Mouse (Mus musculus): ENCODE results near the gene Xdh. TPM values are rescaled to one million over a fixed set of nuclear protein-coding genes. Genes with fewer than 3 reads are reported as not detected.
"Not testable (repeated sequence)": the region's sequence is repeated elsewhere in the genome, so short reads cannot be mapped to it uniquely, and the experiment has no call there.

Xdh gene
- polyA plus RNA-seq, 1 experiment: 5.3 TPM

DNA sequence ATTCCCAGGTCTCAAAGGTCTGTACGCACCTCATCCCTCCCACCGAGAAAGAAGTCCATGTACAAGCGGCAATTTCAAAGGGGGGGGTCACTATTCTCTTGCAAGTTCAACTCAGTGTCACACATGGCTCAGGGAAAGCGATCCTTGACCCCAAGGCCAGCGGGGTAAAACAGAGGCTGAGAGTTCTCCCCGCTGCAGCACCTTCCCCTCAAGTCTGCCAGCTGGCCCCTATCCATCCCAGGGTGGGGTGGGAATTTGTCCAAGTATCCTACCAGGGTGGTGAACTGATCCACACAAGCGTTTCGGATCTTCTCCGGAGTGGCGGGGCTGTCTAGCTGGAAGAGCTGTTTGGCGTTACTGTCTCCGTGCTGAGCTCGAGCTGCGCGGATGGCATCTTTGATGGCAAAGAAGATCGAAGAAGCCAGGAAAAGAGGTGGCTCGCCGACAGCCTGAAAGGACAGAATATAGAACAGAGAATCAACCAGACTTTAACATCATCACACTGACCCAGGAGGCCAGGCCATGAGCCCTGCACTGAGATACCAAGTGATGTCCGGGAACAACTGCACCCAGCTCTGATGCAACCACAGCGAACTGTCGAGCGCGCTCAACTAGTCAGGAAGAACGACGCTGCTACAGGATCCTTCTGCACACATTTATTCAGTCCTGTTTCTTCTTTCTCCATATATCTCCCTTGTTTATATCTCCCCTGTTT lies 63.8 kb downstream of the Xdh start:
- DNase-seq (ENCODE audit: extremely low spot score in 1 of 2, low spot score in 1 of 2): no peak

DNA sequence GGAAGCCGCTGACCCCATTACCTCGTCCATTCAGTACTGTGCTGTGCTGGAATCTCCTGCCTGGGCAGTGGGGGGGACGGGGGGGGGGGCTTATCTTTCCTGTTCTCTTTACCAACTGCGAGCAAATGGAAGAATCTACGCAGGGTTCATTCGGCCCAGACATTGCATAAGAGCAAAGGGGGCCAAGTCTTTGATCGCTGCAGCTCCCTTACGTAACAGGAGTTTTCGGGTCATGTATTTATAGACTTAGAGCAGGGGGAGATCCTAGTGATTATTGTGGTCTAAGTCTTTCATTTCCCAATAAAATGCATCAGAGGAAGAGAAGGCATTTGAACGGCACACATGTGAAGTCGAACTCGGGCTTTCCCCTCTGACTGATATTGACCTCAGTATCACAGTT lies 66.7 kb downstream of the Xdh start:
- no peak for DNase-seq (ENCODE audit: extremely low spot score in 1 of 2, low spot score in 1 of 2)

DNA sequence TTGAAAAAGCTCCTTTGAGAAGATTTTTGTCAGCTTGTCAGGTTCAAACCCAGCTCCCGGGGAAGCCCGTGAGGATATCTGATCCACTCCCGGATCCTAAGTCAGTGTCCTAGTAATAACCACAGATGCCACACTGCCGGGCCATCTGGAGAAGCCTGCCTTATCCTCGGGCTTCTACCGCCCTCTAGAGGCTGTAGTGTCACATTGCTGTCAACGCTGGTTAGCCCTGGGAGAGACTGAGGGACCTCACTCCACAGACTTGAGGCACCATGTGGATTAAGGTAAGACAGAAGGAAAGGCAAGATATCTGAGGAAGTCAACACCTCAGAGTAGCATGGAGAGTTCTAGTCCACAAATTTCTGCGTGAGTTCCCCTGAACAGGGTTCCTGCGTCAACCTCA lies 67.8 kb downstream of the Xdh start:
- DNase-seq (ENCODE audit: extremely low spot score in 1 of 2, low spot score in 1 of 2): peak; percentile 67 to 94

DNA sequence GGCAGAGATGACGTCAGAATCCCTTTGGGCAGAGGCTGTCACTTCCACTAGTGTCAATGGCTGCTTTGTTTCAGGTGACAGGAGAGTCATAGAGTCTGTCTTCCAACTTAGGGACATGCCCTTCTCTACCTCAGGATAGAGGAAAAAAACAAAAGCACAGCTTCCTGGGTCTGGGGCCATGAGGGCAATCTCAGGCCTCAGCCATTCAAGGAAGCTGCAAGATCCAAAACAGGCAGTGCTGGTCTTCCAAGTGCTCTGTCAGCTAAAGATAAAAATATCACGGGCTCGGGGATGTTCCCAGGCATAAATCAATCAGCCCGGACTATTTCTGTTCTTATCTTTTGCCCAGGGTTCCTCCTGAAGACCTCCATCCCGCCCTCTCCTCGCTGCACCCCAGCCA lies 68.7 kb downstream of the Xdh start:
- DNase-seq (ENCODE audit: extremely low spot score in 1 of 2, low spot score in 1 of 2): no peak

DNA sequence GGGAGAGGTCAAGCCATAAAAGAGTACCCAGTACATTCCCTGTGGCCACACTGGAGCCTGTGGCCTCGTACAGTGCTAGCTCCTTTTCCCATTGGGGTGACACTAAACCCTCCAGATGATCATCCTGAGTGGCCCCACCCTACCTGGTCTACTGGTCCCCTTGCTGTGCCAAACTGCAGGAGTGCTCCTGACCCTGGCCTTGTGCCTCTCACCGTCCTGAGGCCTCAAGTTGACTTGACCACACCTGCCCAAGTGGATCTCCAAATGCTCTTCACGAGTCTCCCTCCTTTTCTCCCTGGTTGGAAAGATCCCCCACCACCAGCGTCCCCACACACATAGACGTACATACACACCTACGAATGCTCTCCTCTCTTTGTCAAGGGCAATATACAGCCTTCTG lies 69.7 kb downstream of the Xdh start:
- no peak for DNase-seq (ENCODE audit: extremely low spot score in 1 of 2, low spot score in 1 of 2)

DNA sequence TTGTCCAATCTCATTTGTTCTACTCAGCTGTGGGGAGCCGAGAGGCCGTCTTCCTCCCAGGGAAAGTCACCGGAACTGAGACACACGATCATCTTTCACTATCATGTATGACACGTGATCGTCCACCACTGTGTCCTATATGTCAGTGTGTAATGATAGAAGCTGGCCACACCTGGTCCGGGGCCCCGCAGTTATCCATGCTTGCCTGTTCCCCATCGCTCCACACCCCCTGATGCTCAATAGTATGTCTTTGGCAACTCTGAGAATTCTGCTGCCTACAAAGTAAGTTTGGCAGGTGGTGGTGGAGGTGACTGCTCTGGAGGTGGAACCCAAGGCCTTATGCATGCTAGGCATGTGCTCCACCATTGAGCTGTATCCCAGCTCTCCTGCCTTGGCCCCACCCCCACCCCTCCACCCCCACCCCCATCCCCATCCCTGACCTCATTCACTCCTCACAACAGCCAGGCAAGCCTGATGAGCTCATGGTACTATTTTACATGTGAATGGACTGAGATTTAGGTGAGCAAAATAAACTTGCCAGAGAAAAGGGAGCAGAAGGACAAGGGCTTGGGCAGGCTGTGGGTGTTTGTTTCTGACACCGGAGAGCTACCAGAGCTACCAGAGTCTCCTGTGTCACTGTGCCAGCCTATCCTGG lies 70.6 kb downstream of the Xdh start:
- DNase-seq (ENCODE audit: extremely low spot score in 1 of 2, low spot score in 1 of 2): no peak

DNA sequence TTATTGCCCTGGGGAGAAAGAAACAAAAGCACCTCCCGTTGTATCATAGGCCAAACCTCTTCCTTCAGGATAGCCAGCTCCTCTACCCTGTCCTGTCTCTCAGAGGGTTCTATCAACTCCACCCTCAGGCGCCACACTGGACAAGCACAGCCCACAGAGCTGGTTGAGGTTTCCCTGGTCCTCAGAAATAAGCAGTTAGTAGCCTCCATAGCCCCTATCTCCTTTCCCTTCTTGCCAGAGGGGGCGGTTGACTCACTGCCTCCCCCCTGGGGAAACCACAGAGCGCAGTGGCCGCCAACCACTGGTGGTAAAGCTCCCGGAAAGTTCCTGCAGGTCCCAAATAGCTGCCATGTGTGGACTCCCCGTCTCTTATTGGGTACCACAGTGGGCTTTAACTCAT lies 74.3 kb downstream of the Xdh start:
- DNase-seq (ENCODE audit: extremely low spot score in 1 of 2, low spot score in 1 of 2): no peak

DNA sequence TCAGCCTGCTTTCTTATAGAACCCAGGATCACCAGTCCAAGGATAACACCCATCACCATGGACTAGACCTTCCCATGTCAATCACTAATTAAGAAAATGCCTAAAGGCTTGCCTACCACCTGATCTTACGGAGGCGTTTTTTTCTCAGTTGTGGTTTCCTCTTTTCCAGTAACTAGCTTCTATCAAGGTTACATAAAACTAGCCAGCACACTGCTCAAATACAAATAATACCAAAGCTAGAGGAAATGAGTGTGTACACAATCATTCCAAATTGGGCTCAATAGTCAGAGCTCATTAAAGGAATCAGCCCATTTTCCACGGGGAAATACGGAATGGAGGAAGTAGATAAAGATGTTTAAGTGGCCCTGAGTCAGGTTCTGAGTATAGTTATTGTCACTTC lies 74.7 kb downstream of the Xdh start:
- no peak for DNase-seq (ENCODE audit: extremely low spot score in 1 of 2, low spot score in 1 of 2)

DNA sequence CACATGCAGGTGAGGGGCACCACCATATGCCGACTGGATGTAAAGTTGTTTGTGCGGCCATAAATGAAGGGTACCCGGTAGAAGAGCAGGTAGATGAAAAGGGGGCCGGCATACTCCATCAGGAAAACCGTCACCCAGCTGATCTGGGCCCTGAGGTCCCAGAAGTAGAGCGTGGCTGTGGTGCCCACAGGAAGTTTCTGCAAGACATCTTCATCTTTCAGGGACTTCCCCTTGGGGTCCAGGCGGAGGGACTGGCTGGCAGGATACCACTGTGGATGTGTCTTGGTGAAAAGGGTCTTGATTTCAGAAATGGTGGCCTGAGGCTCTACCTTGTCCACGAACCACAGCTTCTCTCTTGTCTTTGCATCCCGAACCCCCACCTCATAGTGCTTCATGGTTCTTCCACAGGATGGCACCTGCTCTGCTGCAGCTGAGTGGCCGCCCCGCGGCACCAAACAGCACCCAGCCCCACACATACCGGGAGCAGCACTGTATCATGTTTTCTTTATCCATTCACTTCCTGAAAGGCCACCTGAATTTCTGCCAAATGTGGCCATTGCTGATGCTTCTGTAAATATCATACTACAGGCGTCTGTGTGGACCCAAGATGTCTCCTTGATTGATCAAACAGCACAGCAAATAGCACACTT lies 78.9 kb downstream of the Xdh start:
- no peak for DNase-seq (ENCODE audit: extremely low spot score in 1 of 2, low spot score in 1 of 2)

DNA sequence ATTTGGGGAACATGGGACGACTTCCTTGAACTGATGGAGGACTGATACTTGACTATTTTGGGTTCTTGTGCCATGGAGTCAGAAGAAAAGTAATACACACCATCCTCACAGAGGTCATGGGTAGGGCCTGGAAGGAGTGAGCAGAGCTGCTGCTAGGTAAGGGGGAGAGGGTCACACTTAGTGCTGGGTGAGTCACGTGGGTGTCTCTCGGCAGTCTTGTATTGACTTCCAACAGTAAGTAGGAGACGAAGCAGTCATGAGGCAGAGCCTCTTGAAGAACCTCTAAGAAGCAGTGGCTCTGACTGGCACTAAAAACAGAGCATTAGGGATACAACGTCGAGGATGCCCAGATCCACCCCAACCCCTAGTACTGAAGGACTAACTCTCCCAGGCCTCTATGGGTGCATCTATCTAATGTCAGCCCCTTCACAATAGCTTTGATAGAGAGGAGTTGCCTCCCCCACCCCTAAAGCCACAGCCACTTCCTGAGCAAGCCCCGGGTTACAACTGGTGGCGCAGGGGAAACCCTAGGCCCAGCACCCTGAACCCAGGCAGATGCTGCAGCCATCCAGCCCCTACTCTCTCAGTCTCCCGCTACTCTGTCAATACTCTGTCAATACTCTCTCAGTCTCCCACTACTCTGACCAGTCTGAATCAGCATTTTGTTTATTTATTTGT lies 80.8 kb downstream of the Xdh start:
- no peak for DNase-seq (ENCODE audit: extremely low spot score in 1 of 2, low spot score in 1 of 2)

DNA sequence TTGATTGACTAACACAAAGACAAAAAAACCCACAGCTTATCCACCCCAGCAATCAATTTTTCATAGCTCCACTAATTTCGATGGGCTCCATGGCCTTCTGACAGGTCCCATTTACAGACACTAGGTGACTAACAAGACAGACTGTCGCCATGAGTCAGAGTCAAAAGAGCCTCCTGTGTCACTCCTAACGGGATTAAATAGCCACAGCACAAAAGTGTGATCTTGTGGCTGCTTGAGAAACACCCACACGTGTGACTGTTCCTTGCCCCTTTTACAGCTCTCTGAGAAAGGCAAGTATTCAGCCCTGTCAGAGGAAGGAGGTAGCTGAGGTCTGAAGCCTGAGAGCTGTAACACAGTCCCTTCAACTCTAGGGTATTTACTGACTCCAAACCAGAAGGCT lies 96.3 kb downstream of the Xdh start:
- peak in 1 of 2 experiments; percentile 16 for DNase-seq (ENCODE audit: extremely low spot score in 1 of 2, low spot score in 1 of 2)

DNA sequence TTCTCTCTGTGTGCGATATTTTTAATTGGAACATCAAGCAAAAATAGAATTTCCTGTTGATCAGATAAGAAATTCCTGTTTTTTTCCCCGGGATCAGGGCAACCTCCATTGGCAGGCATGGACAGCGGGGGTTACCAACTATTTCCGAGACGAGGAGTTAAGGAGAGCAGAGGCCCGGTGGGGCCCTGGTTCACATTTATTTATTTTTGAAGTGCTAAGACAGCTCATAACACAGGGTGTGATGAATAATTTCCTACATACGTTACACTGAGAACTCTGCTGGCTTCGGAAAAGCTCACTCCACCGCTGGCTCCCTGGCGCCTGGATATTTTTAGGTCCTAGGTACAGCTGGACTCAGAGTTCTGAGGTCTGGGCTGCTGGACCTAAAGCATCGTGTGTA lies 97.0 kb downstream of the Xdh start:
- peak in 1 of 2 experiments; percentile 10 for DNase-seq (ENCODE audit: extremely low spot score in 1 of 2, low spot score in 1 of 2)

DNA sequence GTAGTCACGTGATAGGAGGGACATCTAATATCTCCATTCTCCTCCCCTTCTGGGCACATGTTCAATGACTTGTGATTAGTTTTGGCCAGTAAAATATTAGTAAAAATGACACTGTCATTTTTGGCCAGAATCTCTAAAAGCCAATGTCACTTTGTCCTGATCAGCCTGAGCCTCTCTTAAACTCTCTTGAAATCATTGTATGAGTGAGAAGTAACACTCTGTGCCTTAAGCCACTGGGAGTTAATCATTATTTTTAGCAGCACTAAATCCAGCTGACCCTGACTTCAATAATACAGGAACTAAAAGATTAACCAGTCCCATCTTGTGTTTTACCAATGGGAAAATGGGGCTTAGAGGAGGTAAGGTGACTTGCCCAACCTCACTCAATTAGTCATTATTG lies 102.6 kb downstream of the Xdh start:
- no peak for DNase-seq (ENCODE audit: extremely low spot score in 1 of 2, low spot score in 1 of 2)

DNA sequence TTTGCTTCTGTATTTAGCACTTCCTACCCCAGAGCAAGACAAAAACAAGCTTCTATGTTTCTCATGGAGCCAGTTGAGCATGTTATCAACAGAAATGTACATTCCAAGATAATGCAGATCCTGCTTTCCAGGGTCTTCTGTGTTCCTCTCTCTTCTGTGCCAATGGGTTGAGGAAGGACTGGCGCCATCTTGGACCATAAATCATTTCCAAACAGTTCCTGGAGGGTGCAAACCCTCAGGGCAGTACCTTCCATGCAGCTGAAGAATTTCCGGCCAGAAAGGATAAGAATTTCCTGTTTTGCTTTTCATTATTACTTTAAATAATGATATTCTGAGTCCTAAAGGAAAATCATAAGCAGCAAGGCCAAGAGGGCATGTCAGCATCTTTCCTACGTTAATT lies 104.4 kb downstream of the Xdh start:
- no peak for DNase-seq (ENCODE audit: extremely low spot score in 1 of 2, low spot score in 1 of 2)

DNA sequence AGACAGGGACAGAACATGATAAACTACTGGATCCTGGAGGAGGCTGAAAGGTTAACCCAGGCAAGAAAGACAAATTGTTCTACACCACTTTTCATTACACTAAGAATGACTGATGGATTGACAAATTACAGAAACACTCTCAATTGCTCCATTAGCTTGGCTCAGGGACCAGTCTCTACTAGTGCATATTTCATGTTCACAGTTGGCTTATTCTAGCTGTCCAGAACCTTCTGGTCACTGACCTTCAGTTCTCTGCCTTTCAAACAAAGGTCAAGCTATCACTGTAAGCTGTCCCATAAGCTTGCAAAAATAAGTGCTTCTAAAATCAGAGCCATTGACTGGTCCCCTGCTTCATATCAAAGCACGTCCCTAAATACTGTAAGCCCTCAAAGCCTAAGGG lies 107.0 kb downstream of the Xdh start:
- no peak for DNase-seq (ENCODE audit: extremely low spot score in 1 of 2, low spot score in 1 of 2)

DNA sequence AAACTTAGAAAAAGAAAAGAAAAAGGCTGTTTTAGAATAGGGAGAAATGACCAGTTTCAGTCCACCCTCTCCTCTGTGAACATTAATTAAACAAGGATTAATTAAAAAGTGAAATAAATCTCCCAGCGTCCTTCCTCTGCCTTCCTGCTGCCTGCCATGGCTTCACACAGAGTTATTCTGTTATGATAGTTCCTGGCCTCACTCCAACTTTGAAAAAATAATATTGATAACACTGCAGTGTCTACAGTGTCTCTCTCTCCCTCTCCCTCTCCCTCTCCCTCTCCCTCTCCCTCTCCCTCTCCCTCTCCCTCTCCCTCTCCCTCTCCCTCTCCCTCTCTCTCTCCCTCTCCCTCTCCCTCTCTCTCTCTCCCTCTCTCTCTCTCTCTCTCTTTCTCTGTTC lies 110.1 kb downstream of the Xdh start:
- DNase-seq (ENCODE audit: extremely low spot score in 1 of 2, low spot score in 1 of 2): not testable (repeated sequence)

DNA sequence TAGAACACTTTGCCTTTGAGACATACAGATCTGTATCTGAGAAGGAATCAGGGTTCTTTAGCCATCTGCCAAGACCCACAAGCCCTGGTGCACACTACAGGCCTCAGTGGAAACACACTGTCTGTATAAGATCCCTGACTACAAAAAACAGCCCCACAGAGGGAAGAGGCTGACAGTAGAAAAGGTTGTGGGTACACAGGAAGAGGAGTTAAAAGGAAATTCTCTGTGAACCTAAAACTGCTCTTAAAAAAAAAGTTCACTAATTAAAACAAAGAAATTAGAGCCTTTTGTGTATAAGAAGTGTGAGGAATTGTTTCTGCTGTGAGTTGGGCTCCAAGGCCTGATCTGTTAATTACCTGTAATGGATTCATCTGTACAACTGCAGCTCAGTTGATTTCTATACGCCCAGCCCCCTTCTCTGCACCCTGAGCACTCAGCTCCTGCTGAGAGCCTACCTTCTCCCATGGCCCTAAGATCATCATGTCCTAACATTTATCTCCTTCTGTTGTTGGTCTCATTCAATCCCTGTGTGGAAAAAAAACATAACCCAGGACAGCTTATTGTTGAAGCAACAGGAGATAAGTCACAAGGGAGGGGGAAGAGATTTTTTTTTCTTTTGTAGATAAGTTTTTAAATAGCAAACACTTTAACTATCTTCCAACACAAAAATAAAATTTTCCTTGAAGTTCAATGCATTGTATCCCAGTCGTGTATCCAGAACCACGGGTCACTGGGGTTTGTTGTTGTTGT lies 110.7 kb downstream of the Xdh start:
- DNase-seq (ENCODE audit: extremely low spot score in 1 of 2, low spot score in 1 of 2): no peak

DNA sequence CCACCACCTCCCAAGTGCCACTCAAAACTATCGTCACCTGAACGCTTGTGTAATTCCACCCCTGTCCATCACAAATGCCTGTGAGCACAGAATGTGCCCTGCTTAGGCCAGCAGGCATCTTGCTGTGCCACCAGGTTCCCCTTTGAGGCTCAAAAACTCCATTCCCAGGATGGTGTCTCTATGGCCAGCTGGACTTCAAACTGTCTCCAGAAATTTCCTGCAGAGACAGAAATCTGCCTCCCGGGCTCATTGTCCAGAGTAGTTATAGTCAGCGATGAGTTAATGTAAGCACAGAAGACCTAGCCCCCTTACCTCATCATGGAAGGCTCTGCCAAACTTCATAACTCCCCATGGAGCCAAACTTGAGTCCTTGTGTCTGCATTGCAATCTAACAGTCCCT lies 112.8 kb downstream of the Xdh start:
- DNase-seq (ENCODE audit: extremely low spot score in 1 of 2, low spot score in 1 of 2): no peak

DNA sequence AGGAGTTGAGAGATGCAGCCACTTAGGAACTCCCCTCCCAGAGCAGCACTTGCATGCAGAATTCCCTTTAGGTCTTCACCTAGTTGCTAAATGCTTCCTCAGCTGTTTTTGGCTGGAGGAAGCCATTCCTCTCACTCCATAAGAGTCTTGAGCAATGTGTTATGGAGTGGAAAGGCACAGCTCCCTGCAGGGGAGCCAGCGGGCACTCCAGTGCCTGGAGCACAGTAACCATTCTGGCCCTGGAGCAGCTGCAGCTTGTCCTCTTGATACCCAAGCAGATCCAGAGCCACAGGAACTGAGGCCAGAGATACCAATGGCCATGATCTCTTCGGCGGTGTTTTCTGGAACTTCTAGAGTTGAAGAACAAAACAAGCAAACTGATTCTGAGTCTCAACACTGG lies 113.4 kb downstream of the Xdh start:
- DNase-seq (ENCODE audit: extremely low spot score in 1 of 2, low spot score in 1 of 2): no peak
